Mouse (Mus musculus) cortical plate, adult 2 months (tissue): ENCODE data around the gene Bcar3.

ENCODE experiments used
- CTCF ChIP-seq: fragments of 200-500 bp; IDR thresholded peaks from 2 replicates; pipeline ENCODE4 v1.5.1; 2011; ENCODE audit warnings: mild to moderate bottlenecking, control low read depth, low read length; ENCODE audit not compliant: insufficient read depth; ENCODE audit errors: extremely low read depth
- POLR2A ChIP-seq: fragments of 200-500 bp; IDR thresholded peaks from 2 replicates; pipeline ENCODE4 v1.6.1; 2011; ENCODE audit warnings: mild to moderate bottlenecking, low read length, control low read depth; ENCODE audit not compliant: insufficient read depth; ENCODE audit errors: extremely low read depth

DNA sequence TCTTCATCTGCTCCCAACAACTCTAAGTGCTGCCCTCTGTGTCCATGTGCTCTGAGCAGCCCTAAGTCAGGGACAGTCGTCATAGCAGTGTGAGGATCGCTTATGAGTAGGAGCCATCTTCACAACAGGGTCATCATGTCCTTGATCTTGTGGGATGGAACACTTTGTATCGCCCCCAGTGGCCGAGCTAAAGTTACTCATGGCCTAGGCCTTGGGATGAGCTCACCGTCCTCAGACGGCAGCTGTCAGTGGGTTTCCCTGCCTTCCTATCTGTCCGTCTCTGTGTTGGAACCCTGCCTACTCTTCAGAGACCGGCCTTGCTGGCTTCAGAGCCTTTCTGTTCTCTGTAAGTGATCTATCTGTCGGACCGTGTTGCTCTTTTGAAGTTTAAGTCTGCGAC is 159.9 kb downstream of the Bcar3 start:
- no peak for TF ChIP-seq CTCF
- TF ChIP-seq POLR2A = no peak
